Mouse (Mus musculus): ENCODE measurements around the gene Ypel3.
A peak's percentile ranks its signal among the peaks of the same experiment; 100 is the strongest.
"Not testable (repeated sequence)": the region's sequence is repeated elsewhere in the genome, so short reads cannot be mapped to it uniquely, and the experiment has no call there.

Ypel3 gene

DNA sequence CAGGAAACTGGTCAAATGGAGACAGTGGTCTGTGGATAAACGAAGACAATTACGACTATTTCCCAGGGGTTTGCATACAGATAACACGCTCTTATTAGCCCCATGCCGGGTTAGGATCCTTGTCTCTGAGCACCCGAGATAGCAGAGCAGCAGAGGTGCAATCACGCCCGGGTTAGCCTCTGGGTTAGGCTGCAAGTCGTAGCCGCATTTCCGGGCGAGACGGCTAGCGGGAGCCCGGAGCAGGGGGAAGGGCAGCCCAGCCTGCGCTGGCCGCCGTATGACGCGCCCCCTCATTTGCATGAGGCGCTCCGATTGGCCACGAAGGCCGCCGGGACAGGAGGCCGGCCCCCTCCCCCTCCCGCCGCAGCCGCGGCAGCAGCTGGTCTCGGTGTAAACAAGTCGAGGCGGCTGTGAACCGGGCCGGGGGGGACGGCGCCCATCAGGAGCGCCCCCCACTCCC is at the start of gene Ypel3:
TSS of gene Ypel3 (plus strand) at position 358 of the 460 bp plus-strand sequence.
- DNase-seq = peak; percentile 95 to 97

DNA sequence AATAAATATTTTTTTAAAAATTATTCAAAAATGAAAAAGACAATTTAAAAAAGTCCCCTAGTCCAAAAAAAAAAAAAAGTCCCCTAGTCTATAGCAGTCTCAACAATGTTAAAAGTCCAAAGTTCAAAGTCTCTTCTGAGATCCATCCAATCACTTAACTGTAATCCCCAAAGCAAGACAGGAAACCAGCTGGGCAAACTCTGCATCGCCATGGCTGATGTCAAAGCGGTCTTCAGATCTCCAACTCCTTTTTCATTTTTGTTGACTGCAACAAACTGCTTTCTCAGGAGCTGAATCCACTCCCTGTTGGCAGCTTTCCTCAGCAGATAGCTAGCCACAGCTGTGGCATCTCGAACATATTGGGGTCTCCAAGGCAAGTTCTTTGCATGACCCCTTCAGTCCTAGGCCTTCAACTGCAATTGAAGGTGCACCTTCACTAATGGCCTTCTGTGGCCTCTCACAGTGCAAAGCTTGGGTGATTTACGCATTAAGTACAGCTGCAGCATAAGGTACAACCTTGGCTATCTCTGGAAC is 46.4 kb upstream of the Ypel3 start:
- DNase-seq = not testable (repeated sequence)

DNA sequence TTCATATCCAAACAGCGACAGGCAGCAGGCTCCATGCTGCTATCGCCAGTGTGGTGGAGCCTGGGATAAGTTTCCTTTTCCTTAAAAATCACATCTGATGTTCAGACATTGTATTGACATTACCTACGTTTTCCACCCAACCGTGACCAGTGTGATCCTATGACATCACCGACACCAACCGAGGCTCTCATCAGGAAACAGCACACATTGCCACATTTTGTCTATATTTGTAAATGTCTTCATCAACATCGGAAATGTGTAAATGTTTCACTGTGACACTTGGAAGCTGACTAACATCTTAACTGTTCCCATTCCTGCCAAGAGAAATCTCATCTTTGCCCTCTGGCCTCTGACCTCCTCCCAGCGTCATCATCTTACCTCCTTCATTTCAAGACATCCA is 40.6 kb upstream of the Ypel3 start:
- no peak for DNase-seq

DNA sequence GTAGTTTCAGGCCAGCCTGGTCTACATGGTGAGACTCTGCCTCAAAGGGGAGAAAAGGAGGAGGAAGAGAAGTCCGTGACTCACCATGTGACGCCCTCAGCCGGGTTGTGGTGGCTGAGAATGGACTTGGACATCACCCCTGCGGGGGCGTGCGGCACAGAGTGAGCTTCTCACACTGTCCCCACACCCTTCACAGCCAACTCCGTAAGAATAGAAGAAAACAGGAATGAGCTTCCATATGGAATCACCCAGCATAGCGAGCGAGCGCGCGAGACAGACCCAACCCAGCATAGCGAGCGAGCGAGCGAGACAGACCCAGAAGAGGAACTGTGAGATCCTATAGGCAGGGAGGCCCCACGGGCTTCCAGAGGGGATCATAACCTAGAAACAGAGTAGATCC is 37.2 kb upstream of the Ypel3 start:
- no peak for DNase-seq

DNA sequence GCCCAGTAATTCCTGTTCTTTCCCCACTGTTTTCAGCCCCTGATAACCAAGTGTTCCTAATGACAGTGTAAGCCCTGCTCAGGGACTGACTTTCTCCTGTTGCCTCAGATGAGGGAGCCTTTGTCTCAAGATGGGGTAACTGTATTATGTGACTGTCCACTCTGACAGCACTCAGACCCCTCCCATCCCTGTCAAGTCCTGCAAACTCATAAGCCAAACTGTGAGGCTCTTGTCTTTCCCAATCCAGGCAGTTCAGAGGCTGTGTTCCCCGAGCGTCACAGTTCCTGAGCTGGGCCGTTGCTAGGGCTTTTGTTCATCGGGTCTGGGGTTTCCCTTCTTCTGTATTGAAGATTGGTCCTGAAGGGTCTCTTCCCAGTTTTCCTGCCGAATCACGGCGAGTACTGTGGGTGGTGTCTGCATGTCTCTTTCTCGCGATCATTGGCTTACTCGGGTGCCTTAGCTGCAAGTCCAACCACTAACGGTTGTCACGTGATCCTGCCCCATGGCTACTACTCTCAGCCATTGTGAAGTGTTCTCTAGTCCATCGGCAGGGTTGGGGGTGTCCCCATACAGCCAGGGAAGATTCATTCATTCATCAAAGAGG is 36.5 kb upstream of the Ypel3 start:
- DNase-seq = no peak

DNA sequence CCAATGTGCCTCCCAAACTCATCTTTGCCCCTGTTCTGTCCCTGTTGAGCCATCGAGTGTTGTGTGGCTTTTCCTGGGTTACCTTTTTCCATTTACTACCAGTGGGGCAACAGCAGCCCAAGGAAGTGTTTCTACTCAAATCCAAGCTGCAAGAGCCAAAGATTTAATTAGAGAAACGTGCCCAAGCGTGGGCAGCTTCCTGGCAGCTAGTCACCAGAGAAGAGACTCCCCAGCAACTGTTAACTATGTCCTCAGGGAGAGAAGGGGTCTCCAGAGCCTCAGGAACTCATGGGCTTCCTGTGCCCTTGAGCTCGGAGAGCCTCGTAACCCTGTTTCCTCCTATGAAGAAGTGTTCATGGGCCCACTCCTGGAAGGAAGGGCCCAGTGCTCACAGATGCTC is 35.8 kb upstream of the Ypel3 start:
- DNase-seq = no peak

DNA sequence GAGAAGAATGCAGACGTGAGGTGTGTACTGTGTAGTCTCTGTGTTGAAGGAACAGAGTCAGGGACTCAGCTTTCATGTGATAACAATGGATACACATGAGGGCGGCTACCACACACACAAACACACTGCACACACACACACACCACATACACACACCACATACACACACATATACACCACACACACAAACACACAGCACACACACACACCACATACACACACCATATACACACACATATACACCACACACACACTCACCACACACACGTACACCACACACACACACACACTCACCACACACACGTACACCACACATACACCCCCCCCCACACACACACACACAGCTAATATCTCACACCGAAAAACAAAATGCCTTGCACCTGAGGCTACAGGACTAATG is 35.3 kb upstream of the Ypel3 start:
- no peak for DNase-seq

DNA sequence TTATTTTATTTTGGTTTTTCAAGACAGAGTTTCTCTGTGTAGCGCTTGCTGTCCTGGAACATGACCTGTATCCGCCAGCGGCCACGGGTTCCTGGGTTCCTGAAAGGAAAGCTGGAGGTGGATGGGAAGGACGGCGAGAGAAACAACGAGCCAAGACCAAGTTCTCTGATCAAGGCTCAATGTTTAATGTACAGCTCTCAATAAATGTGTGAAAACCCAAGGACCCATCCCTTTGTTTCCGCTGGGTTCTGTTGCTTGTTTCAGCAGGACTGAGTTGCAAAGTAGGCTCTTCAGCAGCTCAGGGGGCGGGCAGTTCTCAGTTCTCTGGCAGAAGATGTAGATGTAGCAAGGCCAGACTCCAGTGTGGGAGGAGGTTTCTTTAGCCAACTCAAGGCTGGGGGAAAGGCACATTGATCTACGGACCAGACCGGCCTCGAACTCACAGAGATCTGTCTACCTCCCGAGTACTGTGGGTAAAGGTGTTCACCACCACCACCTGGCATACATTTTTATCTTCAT is 34.7 kb upstream of the Ypel3 start:
- DNase-seq = no peak

DNA sequence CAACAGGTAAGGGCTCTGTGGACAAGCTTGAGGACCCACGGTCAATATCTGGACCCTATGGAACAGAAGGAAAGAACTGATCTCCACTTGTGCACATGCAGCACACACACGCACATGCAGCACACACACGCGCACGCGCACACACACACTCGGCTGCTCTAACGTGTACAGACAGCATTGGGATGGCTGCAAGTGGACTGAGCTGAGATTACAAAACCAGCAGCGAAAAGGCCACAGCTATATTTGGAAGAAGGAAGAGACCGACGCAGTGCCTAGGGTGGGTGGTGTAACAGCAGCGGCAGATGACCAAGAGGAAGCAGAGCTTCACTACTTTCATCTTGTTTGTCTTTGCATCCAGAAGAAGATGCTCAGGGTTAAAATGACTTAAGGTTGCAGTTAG is 30.7 kb upstream of the Ypel3 start:
- DNase-seq = no peak

DNA sequence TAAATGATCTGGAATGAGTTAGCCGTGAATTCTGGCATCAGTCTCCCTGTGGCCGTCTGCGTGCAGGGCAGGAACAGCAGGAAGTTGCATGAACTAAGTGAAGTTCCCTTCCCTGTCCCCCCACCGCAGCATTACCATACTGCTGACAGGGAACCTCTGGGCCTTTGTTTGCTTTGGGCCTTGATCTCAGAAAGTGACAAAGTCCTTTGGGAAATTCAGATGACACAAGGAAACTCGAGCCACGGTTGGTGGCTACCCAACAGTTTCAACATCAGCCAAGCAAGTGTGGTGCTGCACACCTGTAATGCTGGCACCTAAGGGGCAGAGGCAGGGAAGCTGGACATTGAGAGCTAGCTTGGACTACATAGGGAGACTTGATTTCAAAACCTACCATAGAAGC is 30.0 kb upstream of the Ypel3 start:
- DNase-seq = no peak

DNA sequence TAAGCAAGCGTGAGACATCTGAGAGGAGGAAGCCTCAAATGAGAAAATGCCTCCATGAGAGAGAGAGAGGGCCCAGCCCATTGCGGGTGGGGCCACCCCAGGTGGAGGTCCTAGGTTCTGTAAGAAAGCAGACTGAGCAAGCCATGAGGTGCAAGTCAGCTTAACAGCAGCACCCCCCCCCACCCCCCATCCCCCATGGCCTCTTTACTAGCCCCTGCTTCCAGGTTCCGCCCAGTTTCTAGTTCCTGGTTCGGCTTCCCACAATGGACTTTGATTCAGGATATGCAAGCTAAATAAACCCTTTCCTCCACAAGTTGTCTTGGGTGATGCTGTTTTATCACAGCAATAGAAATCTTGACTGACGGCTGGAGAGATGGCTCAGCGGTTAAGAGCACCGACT is 27.9 kb upstream of the Ypel3 start:
- no peak for DNase-seq

DNA sequence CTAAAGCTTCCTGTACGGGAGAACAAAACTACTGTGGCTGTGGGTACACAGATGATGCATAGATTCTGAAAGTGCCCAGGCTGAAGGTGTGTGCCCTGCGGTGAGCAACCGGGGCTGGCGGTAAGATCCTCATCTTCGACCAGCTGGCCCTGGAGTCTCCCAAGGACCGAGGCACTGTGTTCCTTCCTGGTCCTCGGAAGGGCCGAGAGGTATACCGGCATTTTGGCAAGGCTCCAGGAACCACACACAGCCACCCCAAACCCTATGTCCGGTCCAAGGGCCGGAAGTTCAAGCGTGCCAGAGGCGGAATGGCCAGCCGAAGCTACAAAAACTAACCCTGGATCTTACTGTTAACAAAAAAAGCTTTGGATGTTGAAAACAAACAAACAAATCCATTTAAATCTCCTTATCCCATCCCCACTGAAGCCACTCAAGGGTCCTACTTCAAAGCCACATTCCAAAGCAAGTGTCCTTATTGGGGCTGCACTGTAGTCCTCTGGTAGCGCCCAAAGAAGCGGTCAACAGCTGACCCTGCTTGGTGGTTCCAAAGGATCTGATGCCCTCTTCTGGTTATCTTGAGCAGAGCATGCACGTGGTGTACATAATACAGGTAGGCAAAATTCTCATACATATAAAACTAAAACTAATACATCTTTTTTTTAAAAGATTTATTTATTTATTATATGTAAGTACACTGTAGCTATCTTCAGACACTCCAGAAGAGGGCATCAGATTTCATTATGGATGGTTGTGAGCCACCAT is 27.0 kb upstream of the Ypel3 start:
- no peak for DNase-seq

DNA sequence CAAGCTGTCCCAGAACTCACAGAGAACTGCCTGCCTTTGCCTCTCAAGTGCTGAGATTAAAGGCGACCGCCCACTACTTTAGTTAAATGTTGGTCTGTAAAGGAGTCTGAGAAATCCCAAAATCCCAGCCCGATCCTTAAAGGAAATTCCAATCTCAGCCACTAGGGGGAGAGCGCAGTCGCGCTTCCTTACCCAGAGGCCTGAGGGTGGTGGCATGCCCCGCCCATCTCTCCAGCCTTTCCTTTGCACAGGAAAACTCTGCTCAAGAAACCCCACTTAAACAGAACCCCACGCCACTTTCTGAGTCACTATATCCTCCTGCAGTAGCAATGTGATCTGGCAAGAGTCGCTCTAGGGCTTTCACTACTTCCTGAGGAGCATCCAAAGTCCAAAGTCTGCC is 21.9 kb upstream of the Ypel3 start:
- peak; percentile 73 to 85 for DNase-seq

DNA sequence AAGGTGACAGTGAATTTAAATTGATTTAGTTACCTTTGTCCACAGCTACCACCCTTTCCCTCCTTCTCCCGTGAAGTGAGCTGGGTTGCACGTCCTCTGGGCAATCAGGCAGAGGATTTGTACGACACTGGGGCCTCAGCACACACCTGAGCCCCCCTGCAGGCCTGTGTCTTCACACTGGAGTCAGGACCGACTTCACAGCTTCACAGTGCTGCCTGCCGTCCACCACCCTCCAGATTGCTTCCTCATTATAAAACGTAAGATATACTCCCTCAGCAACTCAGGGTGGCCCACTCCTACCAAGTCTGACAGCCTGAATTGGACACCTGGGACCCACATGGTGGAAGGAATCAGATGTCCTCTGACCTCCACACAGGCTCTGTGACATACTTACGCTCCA is 18.2 kb upstream of the Ypel3 start:
- no peak for DNase-seq

DNA sequence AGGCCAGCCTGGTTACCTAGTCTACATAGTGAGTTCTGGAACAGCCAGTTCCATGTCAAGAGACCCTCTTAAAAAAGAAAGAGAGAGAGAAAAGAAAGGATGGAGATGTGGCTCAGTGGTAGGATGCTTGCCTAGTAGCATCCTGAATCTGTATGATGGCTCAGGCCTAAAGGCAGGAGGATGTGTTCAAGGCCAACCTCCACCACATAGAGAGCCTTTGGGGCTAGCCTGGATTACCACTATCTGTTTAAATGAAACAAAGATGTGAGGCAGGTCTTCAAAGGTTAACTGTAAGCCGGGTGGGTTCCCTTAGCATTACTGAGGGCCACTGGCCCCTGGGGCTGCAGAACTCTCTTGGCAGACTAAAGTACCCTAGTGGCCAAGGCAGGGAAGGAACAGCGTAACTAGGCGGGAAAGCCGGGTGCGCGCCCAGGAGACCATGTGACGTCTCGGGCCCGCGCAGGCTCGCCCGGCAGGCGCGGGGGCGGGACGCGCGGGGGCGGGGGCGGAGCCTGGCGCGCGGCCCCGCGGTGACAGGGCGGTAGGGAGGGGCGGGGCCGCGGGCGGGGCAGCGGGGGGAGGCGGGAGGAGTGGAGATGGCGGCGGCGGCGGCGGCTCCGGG is 17.6 kb upstream of the Ypel3 start, which contains the start of gene Mapk3:
TSS of gene Mapk3 (plus strand) at position 552 of the 622 bp plus-strand sequence.
- peak; percentile 90 to 91 for DNase-seq

DNA sequence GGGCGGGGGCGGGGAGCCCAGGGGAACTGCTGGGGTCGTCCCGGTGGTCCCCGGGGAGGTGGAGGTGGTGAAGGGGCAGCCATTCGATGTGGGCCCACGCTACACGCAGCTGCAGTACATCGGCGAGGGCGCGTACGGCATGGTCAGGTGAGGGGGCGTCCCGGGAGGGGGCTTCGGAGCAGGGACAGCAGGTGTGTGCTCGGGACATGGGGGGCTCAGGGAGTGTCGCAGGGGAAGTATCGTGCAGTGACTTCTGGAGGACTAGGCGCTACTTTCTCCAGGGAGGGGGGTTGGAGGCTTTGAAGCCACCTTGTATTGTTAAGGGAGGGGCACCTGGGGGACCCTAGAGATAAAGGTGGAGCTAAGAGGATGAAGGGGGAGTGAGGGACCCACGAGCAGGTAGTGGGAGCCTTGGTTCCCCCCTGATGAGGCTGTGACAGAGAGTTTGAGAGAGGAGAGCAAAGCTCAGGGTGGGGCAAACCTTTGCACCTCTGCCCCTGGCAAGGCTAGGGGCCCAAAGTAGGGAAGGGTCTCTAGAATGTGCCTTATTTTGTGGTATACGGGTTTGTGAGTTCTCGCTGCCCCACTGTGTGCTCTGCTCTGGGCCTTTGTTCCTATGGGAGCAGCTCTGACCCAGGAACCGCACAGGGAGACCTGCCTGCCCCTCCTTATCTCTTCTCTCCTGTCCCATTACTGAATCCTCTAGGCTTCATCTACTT is 16.9 kb upstream of the Ypel3 start:
- no peak for DNase-seq

DNA sequence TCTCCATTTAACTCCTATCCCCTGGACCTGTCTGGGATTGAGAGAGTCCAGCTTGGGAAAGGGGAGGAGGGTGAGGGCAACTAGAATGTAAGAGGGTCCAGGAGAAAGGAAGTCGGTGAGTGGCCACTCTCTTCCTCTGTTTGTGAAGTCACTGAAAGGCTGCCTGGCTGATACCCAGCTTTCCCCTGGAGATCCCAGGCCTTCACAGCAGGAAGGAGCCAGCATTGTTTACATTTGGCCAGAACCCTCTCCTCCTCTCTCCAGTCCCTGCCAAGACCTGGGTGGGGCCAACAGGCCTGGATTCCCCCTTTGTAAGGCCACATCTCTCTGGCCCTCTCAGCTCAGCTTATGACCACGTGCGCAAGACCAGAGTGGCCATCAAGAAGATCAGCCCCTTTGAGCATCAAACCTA is 16.4 kb upstream of the Ypel3 start:
- peak; percentile 57 to 70 for DNase-seq

DNA sequence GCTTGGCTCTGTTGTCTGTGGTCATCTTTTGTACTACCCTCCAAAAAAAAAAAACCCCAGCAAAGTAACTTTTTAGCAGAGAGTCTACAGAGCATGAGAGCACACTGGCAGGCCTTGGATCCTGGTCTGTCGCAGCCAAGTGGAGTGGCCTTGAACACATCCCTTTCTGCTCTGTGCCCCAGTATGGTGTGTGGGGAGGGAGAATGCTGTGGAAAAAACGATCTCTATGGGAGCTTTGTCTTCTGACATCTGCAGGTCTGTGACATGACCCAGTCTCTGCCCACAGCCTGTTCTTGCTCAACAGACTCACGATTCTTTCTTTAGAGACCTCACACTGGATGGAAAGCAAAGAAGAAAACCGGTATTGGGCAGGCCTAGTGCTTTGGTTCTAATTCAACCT is 15.8 kb upstream of the Ypel3 start:
- no peak for DNase-seq

DNA sequence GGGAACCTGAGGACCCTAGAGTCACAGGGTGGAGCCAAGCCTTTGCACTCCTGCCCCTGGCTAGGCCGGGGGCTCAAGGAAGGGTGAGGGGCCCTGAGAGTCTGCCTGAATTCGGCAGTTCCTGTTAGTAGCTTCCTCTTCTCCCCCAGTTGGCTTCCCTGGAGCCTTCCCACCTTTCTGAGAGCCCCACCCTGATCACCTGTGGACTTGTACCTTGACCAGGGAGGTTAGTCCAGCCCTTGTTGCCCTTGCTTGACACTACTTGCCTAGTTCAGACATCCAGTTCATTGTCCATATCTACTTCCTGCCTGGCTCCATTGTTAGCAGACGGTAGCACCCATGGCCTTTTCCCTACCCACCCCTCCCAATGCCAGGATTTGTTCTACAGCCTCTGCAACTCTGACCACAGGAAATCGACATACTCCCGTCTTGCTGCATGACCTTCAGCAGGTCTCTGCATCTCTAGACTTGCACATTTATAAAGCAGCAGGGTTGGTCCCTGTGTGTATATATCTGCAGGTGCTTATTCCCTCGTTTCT is 15.2 kb upstream of the Ypel3 start:
- no peak for DNase-seq

DNA sequence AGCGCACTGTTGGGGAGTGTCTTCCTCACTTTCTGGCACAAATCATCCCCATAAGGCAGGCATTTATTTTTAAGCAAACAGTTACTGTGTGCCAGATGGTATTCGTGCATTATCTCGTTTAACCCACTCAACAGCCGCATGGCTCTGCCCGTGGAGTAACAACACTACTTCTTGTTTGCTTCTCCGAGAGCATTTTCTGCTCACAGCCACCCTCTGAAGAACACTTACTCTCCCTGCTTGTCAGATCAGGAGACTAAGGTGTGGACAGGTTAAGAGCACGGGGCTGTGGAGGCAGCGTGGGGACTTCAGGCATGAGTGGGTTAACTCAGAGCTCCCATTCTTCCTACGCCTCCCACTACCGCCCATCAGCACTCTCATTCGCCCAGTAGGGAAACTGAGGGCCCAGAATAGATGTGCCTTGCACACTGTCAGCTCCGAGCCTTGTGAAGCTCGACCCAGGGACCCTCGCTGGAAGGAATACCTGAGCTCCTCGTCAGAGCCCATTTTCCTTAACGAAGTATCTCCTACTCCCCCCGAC is 14.2 kb upstream of the Ypel3 start:
- DNase-seq = no peak

DNA sequence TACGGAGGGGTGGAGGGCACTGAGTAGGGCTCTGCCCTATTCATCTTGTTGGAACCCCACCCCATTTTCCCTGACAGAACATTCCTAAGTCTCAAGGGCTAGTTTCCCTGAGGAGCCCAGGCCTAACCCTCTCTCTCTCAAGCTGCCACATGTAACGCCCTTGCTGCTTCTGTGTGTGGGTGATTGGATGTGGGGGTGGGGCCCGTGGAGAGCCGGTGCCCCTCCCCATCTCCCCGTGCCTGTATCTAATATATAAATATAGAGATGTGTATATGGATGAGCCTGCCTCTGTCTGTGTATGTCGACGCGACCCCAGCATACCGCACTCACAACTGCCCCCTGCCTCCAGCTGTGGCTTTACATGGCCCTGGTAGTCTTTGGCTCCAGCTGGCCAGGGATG is 11.2 kb upstream of the Ypel3 start:
- no peak for DNase-seq

DNA sequence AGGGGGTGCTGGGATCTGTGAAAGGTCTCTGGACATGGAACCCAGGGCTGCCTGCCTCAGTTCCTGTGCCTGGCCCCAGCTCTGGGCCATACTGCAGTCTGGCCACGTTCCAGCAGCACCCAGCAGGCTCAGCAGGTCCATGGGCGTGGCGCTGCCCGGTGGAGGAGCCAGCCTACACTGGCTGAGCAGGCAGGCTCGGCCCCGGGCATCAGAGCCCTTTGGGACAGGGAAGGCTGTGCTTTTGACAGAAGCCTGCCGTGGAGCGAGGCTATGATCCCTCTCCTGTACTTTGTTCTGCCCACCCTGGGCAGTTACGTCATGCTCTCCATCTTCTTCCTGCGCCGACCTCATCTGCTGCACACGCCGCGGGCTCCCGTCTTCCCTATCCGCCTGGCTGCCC is 10.6 kb upstream of the Ypel3 start, which contains the start of gene Gdpd3:
TSS of gene Gdpd3 (plus strand) at position 134 of the 400 bp plus-strand sequence.
- DNase-seq = peak; percentile 52 to 59
